Mouse (Mus musculus): ENCODE data around the gene Wnt8b. TPM values are rescaled to one million over a fixed set of nuclear protein-coding genes. Genes with fewer than 3 reads are reported as not detected.

Wnt8b gene
- total and polyA plus RNA-seq, 3 experiments, result 0.07 TPM; not detected in 2

- in situ Hi-C loops (cut with MboI; ENCODE audit: low pct_ligation_motif_present, low pct_unique_long_range_greater_than_20kb, low sequenced_read_pairs), result no loop called here
- TF ChIP-seq JUN (IDR thresholded peaks at IDR 0.05; ENCODE audit: insufficient read depth, low read depth, low read length) (no peak), MEF2A (IDR thresholded peaks at IDR 0.05; ENCODE audit: borderline replicate concordance, low read depth, low read length) (peak; percentile 52; the same call in 1 of the 2 replicates), NRF1 (IDR thresholded peaks at IDR 0.05; ENCODE audit: low read depth, low read length) (peak; percentile 23; the same call in 1 of the 2 replicates), SMC3 (IDR thresholded peaks at IDR 0.05; ENCODE audit: low read depth, low read length) (peak; percentile 99), POLR2AphosphoS2 (IDR thresholded peaks at IDR 0.05; ENCODE audit: low read depth, low read length) (no peak), USF2 (conservative IDR thresholded peaks at IDR 0.05; ENCODE audit: low read depth, low read length) (peak; percentile 17; the same call in 1 of the 2 replicates), ELF1 (IDR thresholded peaks at IDR 0.05; ENCODE audit: low read depth, low read length) (no peak), CTCF (conservative IDR thresholded peaks at IDR 0.05 in 1 of 2, IDR thresholded peaks at IDR 0.05 in 1 of 2; ENCODE audit: low read depth in 2 of 2, low read length in 2 of 2) (peak; percentile 99 to 100), E2F4 (IDR thresholded peaks at IDR 0.05; ENCODE audit: insufficient replicate concordance, low read depth, low read length) (no peak), RCOR1 (conservative IDR thresholded peaks at IDR 0.05; ENCODE audit: low read depth, low read length) (no peak), RAD21 (IDR thresholded peaks at IDR 0.05; ENCODE audit: low read depth, low read length) (peak; percentile 96), CHD2 (IDR thresholded peaks at IDR 0.05; ENCODE audit: low read length) (no peak), BHLHE40 (IDR thresholded peaks at IDR 0.05; ENCODE audit: low read depth, low read length) (no peak), NELFE (IDR thresholded peaks at IDR 0.05; ENCODE audit: low read depth, low read length) (peak; percentile 69; the same call in 1 of the 2 replicates), ZNF384 (IDR thresholded peaks at IDR 0.05; ENCODE audit: low read depth, low read length) (no peak), MXI1 (IDR thresholded peaks at IDR 0.05; ENCODE audit: low read depth, low read length) (no peak), ETS1 (conservative IDR thresholded peaks at IDR 0.05; ENCODE audit: low read depth, low read length) (no peak), POLR2A (IDR thresholded peaks at IDR 0.05; ENCODE audit: low read depth, low read length) (no peak), TCF12 (IDR thresholded peaks at IDR 0.05; ENCODE audit: low read depth, low read length) (peak; percentile 51; the same call in 1 of the 2 replicates), EP300 (IDR thresholded peaks at IDR 0.05; ENCODE audit: low read length) (no peak), HCFC1 (IDR thresholded peaks at IDR 0.05; ENCODE audit: low read depth, low read length) (no peak), CHD1 (IDR thresholded peaks at IDR 0.05; ENCODE audit: low read depth, low read length) (no peak), ZC3H11A (IDR thresholded peaks at IDR 0.05; ENCODE audit: low read depth, low read length) (peak; percentile 77), ZKSCAN1 (IDR thresholded peaks at IDR 0.05; ENCODE audit: borderline replicate concordance, low read depth, low read length) (no peak), MYC (IDR thresholded peaks at IDR 0.05; ENCODE audit: low read depth, low read length) (no peak), USF1 (IDR thresholded peaks at IDR 0.05; ENCODE audit: low read depth, low read length) (no peak), KAT2A (IDR thresholded peaks at IDR 0.05; ENCODE audit: insufficient replicate concordance, low read length) (no peak), PAX5 (IDR thresholded peaks at IDR 0.05; ENCODE audit: low read length) (no peak), MAX (IDR thresholded peaks at IDR 0.05; ENCODE audit: low read length) (peak; percentile 87), GABPA (IDR thresholded peaks at IDR 0.05; ENCODE audit: insufficient replicate concordance, low read depth, low read length) (no peak), MAZ (IDR thresholded peaks at IDR 0.05; ENCODE audit: low read depth, low read length) (no peak), IRF4 (IDR thresholded peaks at IDR 0.05; ENCODE audit: low read depth, low read length) (peak; percentile 57; the same call in 1 of the 2 replicates), MAFK (IDR thresholded peaks at IDR 0.05; ENCODE audit: insufficient replicate concordance, low read length) (no peak), TBP (conservative IDR thresholded peaks at IDR 0.05; ENCODE audit: low read depth, low read length) (no peak), JUND (conservative IDR thresholded peaks at IDR 0.05; ENCODE audit: low read depth, low read length) (no peak), UBTF (IDR thresholded peaks at IDR 0.05; ENCODE audit: low read depth, low read length) (no peak), ZMIZ1 (IDR thresholded peaks at IDR 0.05; ENCODE audit: low read depth, low read length) (no peak), SIN3A (IDR thresholded peaks at IDR 0.05; ENCODE audit: low read length) (0 out of 2 replicates have a peak, but pooled peaks have one; percentile 22)
- peak; percentile 91 for DNase-seq (ENCODE audit: extremely low read depth)
- Histone ChIP-seq H3K27ac (ENCODE audit: insufficient read depth, low read depth) (no peak overlapping the region), H3K4me1 (ENCODE audit: control insufficient read depth in 1 of 2, insufficient read depth in 2 of 2) (no peaks in the 10 kb centered on the region), H3K4me2 (ENCODE audit: insufficient read depth, low read depth, poor library complexity, severe bottlenecking) (no peak overlapping the region), H3K4me3 (replicated peaks in 1 of 3; ENCODE audit: low read depth in 2 of 3, low read length in 2 of 3, poor library complexity in 1 of 3) (no peak overlapping the region), H3K9me3 (replicated peaks; ENCODE audit: low read length) (peaks cover 7% of the 10 kb centered on the region), H3K79me2 (replicated peaks; ENCODE audit: control insufficient read depth, extremely low read depth, insufficient read depth, poor library complexity, severe bottlenecking) (no peaks in the 10 kb centered on the region), H3K27me3 (replicated peaks) (peaks cover 8% of the 10 kb centered on the region), H3K9ac (ENCODE audit: insufficient read depth, low read depth) (no peak overlapping the region), H3K36me3 (replicated peaks in 1 of 2; ENCODE audit: control insufficient read depth in 1 of 2, insufficient read depth in 1 of 2, low read length in 1 of 2) (no peaks in the 10 kb centered on the region)
- dilution Hi-C loops (cut with MboI; ENCODE audit: extremely low pct_ligation_motif_present, extremely low pct_unique_long_range_greater_than_20kb, low sequenced_read_pairs), result no loop called here
Observed at GRCm38 (mm10) chr19:44474158-44474557, 19.1 kb upstream of the Wnt8b start.

Measured in CH12.LX (cell line).